In the genomic region with DNA sequence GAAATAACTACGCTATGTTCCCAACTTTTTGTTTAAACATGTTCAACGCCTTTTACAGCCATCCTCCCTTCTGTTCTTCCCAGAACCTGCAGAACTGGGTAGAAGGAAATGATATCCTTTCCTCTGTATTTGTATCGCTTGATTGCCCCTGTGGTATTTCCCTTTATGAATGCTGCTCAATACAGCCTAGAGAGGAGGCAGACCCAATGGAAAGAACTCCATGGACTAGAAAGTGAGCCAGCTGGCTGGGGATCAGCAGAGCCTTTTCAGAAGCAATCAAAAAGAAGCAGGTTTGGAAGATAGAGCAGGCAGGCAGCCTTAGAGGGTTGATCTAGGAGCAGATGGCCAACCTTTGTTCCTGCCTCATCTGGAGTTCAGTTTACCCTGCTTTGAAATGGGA, we compare ENCODE assay signal across 14 mouse cellular contexts.
DNase-seq lines count a peak whose midpoint lies in the region; ATAC-seq and TF ChIP-seq lines count a peak whose summit lies in the region.
"Had no signal": no experiment of that assay in that cellular context is flagged by ENCODE, and none has a peak within 500 bp of the region (broad histone marks: within the 10 kb centered on the region; RNA-seq: fewer than 3 reads in every experiment).

No protein-coding gene starts in this region.

- no peaks in the 10 kb centered on the region for H3K4me1 ChIP-seq in kidney, embryonic 16.5 days (ENCODE audit: insufficient read depth, low read length)
- no peaks in the 10 kb centered on the region for H3K4me1 ChIP-seq in kidney, adult 2 months (ENCODE audit: control insufficient read depth, insufficient read depth, low read length)
- no peaks in the 10 kb centered on the region for H3K4me1 ChIP-seq in embryonic facial prominence, embryonic 15.5 days
- H3K4me1 ChIP-seq: hindbrain, embryonic 12.5 days; lung, embryonic 15.5 days; megakaryocyte, embryonic 14.5 days had no signal

- ATAC-seq in kidney, embryonic 16.5 days (ENCODE audit: low FRiP score, low TSS enrichment) = 0 out of 2 replicates have a peak, but pooled peaks have one; percentile 54
- peak; percentile 72 for ATAC-seq in embryonic facial prominence, embryonic 15.5 days (ENCODE audit: insufficient number of reproducible peaks, low FRiP score, low TSS enrichment, low read depth)
- ATAC-seq: intestine, postnatal 0 days had no signal

- no peak overlapping the region for H3K4me2 ChIP-seq in kidney, embryonic 16.5 days (replicated peaks; ENCODE audit: low read depth, low read length)
- H3K4me2 ChIP-seq in embryonic facial prominence, embryonic 15.5 days (replicated peaks) = no peak overlapping the region
- H3K4me2 ChIP-seq: hindbrain, embryonic 12.5 days; liver, embryonic 11.5 days; lung, embryonic 15.5 days had no signal

- H3K4me3 ChIP-seq in kidney, embryonic 16.5 days (ENCODE audit: low read length) = no peak overlapping the region
- H3K4me3 ChIP-seq in kidney, adult 2 months (ENCODE audit: insufficient read depth, low read depth, low read length) = no peak overlapping the region
- no peak overlapping the region for H3K4me3 ChIP-seq in embryonic facial prominence, embryonic 15.5 days (replicated peaks)
- H3K4me3 ChIP-seq: hindbrain, embryonic 12.5 days; lung, embryonic 15.5 days; megakaryocyte, embryonic 14.5 days had no signal

- no peak for TF ChIP-seq CTCF in kidney, adult 2 months (conservative IDR thresholded peaks at IDR 0.05; ENCODE audit: insufficient read depth, insufficient read length, low read depth, low read length)

- no peak for TF ChIP-seq POLR2A in kidney, adult 2 months (IDR thresholded peaks at IDR 0.05; ENCODE audit: low read depth, low read length)

- no peaks in the 10 kb centered on the region for H3K27me3 ChIP-seq in kidney, embryonic 16.5 days (ENCODE audit: insufficient read depth, low read length)
- no peaks in the 10 kb centered on the region for H3K27me3 ChIP-seq in kidney, adult 2 months (replicated peaks; ENCODE audit: control insufficient read depth, insufficient read depth, low read length)
- no peaks in the 10 kb centered on the region for H3K27me3 ChIP-seq in embryonic facial prominence, embryonic 15.5 days
- H3K27me3 ChIP-seq: CH12.LX; hindbrain, embryonic 12.5 days; lung, embryonic 15.5 days; megakaryocyte, embryonic 14.5 days had no signal

- H3K27ac ChIP-seq in kidney, embryonic 16.5 days (ENCODE audit: low read length) = no peak overlapping the region
- no peak overlapping the region for H3K27ac ChIP-seq in kidney, adult 2 months (ENCODE audit: insufficient read depth, low read depth, low read length)
- H3K27ac ChIP-seq in embryonic facial prominence, embryonic 15.5 days (replicated peaks) = no peak overlapping the region
- H3K27ac ChIP-seq: hindbrain, embryonic 12.5 days; lung, embryonic 15.5 days had no signal

- 67% methylated on average over 3 of the region's 3 CpGs for WGBS in kidney, embryonic 16.5 days
- WGBS in kidney, adult 2 months = 56% methylated on average over 3 of the region's 3 CpGs
- WGBS in embryonic facial prominence, embryonic 15.5 days = 64% methylated on average over 3 of the region's 3 CpGs

- DNase-seq in kidney, adult 2 months = no peak
- DNase-seq in right cerebral cortex, postnatal 10 days (ENCODE audit: low spot score in 2 of 2) = peak; percentile 49 to 50
- DNase-seq in right cerebral cortex, postnatal 14 days = no peak
- peak; percentile 16 for DNase-seq in right cerebral cortex, postnatal 4 days
- no peak for DNase-seq in gastrocnemius, postnatal 10 days
- DNase-seq: cerebellum, adult 8-10 months had no signal

- H3K9ac ChIP-seq in kidney, embryonic 16.5 days (replicated peaks; ENCODE audit: low read length) = no peak overlapping the region
- H3K9ac ChIP-seq in embryonic facial prominence, embryonic 15.5 days = no peak overlapping the region
- H3K9ac ChIP-seq: hindbrain, embryonic 12.5 days; lung, embryonic 15.5 days had no signal

- no peaks in the 10 kb centered on the region for H3K9me3 ChIP-seq in kidney, embryonic 16.5 days (ENCODE audit: low read length)
- H3K9me3 ChIP-seq in embryonic facial prominence, embryonic 15.5 days (replicated peaks) = no peaks in the 10 kb centered on the region
- H3K9me3 ChIP-seq: hindbrain, embryonic 12.5 days; lung, embryonic 15.5 days; megakaryocyte, embryonic 14.5 days had no signal

- H3K36me3 ChIP-seq in kidney, embryonic 16.5 days (ENCODE audit: insufficient read depth, low read length) = no peaks in the 10 kb centered on the region
- no peaks in the 10 kb centered on the region for H3K36me3 ChIP-seq in kidney, adult 2 months (ENCODE audit: control insufficient read depth, insufficient read depth, low read length)
- no peaks in the 10 kb centered on the region for H3K36me3 ChIP-seq in embryonic facial prominence, embryonic 15.5 days
- H3K36me3 ChIP-seq: hindbrain, embryonic 12.5 days; lung, embryonic 15.5 days had no signal

Comparison
In these comparisons a context has a peak if more than half of its experiments do, and no peak if none do; other contexts are left out.
1. DNase-seq: peak in right cerebral cortex, postnatal 10 days (2 of 2) and right cerebral cortex, postnatal 4 days (single experiment); none in kidney, adult 2 months (single experiment), right cerebral cortex, postnatal 14 days (single experiment) and gastrocnemius, postnatal 10 days (single experiment).